ENCODE assay signal across 15 mouse cellular contexts in the genomic region with DNA sequence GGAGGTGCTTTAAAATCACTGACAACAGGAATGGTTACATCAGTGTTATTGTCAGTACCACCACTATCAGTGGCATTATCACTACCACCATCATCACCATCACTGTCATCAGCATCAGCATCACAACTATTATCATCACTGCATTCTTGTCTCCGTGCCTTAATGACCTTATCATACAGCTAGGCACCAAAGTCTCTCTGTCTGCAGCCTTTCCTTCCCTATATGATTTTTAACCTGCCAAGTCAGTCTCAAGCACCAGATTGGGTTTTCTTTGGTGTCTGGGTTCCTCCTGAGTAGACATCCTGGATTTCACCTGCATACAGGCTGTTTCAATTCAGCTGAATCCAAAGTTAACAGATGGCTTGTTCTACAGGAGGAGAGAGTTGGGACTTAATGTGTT.
"Had no signal": no experiment of that assay in that cellular context is flagged by ENCODE, and none has a peak within 500 bp of the region (broad histone marks: within the 10 kb centered on the region; RNA-seq: fewer than 3 reads in every experiment).

No protein-coding gene starts in this region.

- H3K4me3 ChIP-seq: left cerebral cortex, adult 2 months; limb, embryonic 10.5 days; liver, embryonic 15.5 days; midbrain, embryonic 13.5 days; myocyte; neural tube, embryonic 15.5 days had no signal

- H3K27me3 ChIP-seq: liver, embryonic 15.5 days; midbrain, embryonic 13.5 days; neural tube, embryonic 15.5 days had no signal

- DNase-seq: kidney, postnatal 25 days; lung, adult 2 months; lung, postnatal 36 days; right cerebral cortex, postnatal 4 days; spleen, adult 18-20 months; thymus, adult 18-20 months; thymus, postnatal 25 days had no signal

- H3K4me2 ChIP-seq: liver, embryonic 11.5 days; liver, embryonic 15.5 days; midbrain, embryonic 13.5 days; neural tube, embryonic 15.5 days had no signal

- ATAC-seq: lung, postnatal 0 days; midbrain, embryonic 13.5 days had no signal

- H3K9ac ChIP-seq: liver, embryonic 15.5 days; midbrain, embryonic 13.5 days; neural tube, embryonic 15.5 days had no signal

- H3K27ac ChIP-seq: left cerebral cortex, adult 2 months; limb, embryonic 10.5 days; liver, embryonic 15.5 days; midbrain, embryonic 13.5 days; neural tube, embryonic 15.5 days had no signal

- H3K36me3 ChIP-seq: limb, embryonic 10.5 days; liver, embryonic 15.5 days; midbrain, embryonic 13.5 days; neural tube, embryonic 15.5 days had no signal

- H3K4me1 ChIP-seq: limb, embryonic 10.5 days; liver, embryonic 15.5 days; midbrain, embryonic 13.5 days; neural tube, embryonic 15.5 days had no signal

- H3K9me3 ChIP-seq: limb, embryonic 10.5 days; liver, embryonic 15.5 days; midbrain, embryonic 13.5 days; neural tube, embryonic 15.5 days had no signal
